Mouse (Mus musculus) olfactory bulb, adult 2 months (tissue): ENCODE measurements around the gene Nsd1.

Experiments used
- CTCF ChIP-seq: fragments of 200-500 bp; IDR thresholded peaks from 2 replicates; pipeline ENCODE4 v1.5.1; 2012; ENCODE audit warnings: low read depth, mild to moderate bottlenecking, low read length, moderate library complexity; ENCODE audit not compliant: insufficient read depth
- POLR2A ChIP-seq: fragments of 200-500 bp; IDR thresholded peaks from 2 replicates; pipeline ENCODE4 v1.6.1; 2012; ENCODE audit warnings: mild to moderate bottlenecking, low read depth, low read length, moderate library complexity; ENCODE audit not compliant: insufficient read depth

DNA sequence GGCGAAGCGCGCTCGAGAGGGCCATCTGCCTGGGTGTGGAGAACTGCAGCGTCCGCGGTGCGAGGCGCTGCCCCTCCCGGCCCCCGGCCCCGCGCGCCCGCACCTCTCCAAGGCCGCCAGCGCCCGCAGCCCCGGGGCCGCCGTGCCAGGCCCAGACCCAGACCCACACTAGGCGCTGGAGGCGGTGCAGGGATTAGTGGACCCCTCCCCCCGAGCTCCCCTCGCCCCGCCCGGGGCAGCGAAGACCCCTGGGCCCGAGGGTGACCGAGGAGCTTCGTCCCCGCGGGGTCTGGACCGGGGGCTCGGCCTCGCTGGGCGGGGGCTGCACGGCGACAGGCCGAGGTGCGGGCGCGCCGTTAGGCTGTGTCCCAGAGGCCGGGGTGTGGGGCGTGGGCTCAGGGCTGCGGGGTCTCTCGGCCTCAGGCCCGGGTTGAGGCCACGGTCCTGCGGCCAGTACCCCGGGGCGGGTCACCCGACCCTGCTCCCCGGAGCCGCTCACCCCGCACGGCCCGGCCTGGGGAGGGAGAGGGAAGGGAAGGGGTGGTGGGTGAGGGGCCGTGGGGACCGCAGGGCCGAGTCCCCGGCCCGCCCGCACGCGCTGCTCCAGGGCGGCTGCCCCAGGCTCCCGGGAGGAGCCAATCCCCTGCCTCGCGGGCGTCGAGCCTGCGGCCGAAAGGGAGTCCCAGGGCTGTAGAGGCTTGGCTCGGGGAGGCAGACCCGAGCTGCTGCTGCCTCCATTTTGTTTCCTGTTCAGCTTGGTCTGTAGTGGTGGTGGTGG lies 800 bp downstream of the Nsd1 start:
- TF ChIP-seq POLR2A = no peak
- TF ChIP-seq CTCF = no peak
